Mouse (Mus musculus) MEL (cell line): ENCODE data around the gene Fermt1. TPM values are rescaled to one million over a fixed set of nuclear protein-coding genes. Genes with fewer than 3 reads are reported as not detected.

ENCODE experiments used
- DNase-seq: peaks from one replicate; pipeline ENCODE4 v3.0.0; 2011; ENCODE audit warnings: low read depth, low spot score
- H3K27ac ChIP-seq: 2 replicates; pipeline ENCODE4 v1.5.1; 2012; ENCODE audit warnings: low read depth, mild to moderate bottlenecking, control low read depth, low read length, moderate library complexity; ENCODE audit not compliant: control insufficient read depth
- H3K27me3 ChIP-seq, 2 experiments: fragments of 150-350 bp in 1 of 2; sonication (generic) in 1 of 2; 2 replicates each; pipeline ENCODE4 v1.6.1; 2012; ENCODE audit warnings: low read length in 2 of 2, mild to moderate bottlenecking in 2 of 2, improper control_type of control experiment in 1 of 2, moderate library complexity in 1 of 2; ENCODE audit not compliant: insufficient read depth in 2 of 2, control insufficient read depth in 1 of 2
- H3K36me3 ChIP-seq, 2 experiments: 2 replicates each; pipeline ENCODE4 v1.6.1; 2012 to 2014; ENCODE audit warnings: low read length in 2 of 2, improper control_type of control experiment in 1 of 2, inconsistent platforms in 1 of 2, mild to moderate bottlenecking in 1 of 2; ENCODE audit not compliant: insufficient read depth in 2 of 2, control insufficient read depth in 1 of 2
- H3K4me1 ChIP-seq, 2 experiments: fragments of 150-350 bp in 1 of 2; sonication (generic) in 1 of 2; 2 replicates each; pipeline ENCODE4 v1.6.1; 2012; ENCODE audit warnings: low read length in 2 of 2, improper control_type of control experiment in 1 of 2, mild to moderate bottlenecking in 1 of 2; ENCODE audit not compliant: insufficient read depth in 2 of 2, control insufficient read depth in 1 of 2
- H3K4me3 ChIP-seq, 2 experiments: fragments of 150-350 bp in 1 of 2; sonication (generic) in 1 of 2; 2 replicates each; pipeline ENCODE4 v1.5.1; 2012; ENCODE audit warnings: low read depth in 2 of 2, low read length in 2 of 2, mild to moderate bottlenecking in 2 of 2, moderate library complexity in 2 of 2, control low read depth in 1 of 2, improper control_type of control experiment in 1 of 2; ENCODE audit not compliant: control insufficient read depth in 1 of 2, insufficient read depth in 1 of 2
- H3K79me2 ChIP-seq: 2 replicates; pipeline ENCODE4 v1.6.1; 2012; ENCODE audit warnings: mild to moderate bottlenecking, low read length, moderate library complexity; ENCODE audit not compliant: control insufficient read depth, poor library complexity, insufficient read depth
- H3K9ac ChIP-seq: 2 replicates; pipeline ENCODE4 v1.6.1; 2012; ENCODE audit warnings: low read depth, mild to moderate bottlenecking, control low read depth, low read length, moderate library complexity; ENCODE audit not compliant: control insufficient read depth, poor library complexity, severe bottlenecking
- H3K9me3 ChIP-seq: fragments of 150-350 bp; sonication (generic); replicated peaks from 2 replicates; pipeline ENCODE4 v1.6.1; 2012; ENCODE audit warnings: mild to moderate bottlenecking, low read length, improper control_type of control experiment, moderate library complexity; ENCODE audit not compliant: insufficient read depth
- BHLHE40 ChIP-seq: IDR thresholded peaks from 2 replicates; pipeline ENCODE4 v1.6.1; 2012; ENCODE audit warnings: low read depth, mild to moderate bottlenecking, inconsistent platforms, low read length, improper control_type of control experiment, borderline replicate concordance
- CHD1 ChIP-seq: IDR thresholded peaks from 2 replicates; pipeline ENCODE4 v1.6.1; 2012; ENCODE audit warnings: low read depth, mild to moderate bottlenecking, inconsistent platforms, low read length, improper control_type of control experiment
- ELF1 ChIP-seq: IDR thresholded peaks from 2 replicates; pipeline ENCODE4 v1.6.1; 2014; ENCODE audit warnings: low read depth, mild to moderate bottlenecking, inconsistent platforms, low read length, improper control_type of control experiment, moderate library complexity
- ETS1 ChIP-seq: IDR thresholded peaks from 2 replicates; pipeline ENCODE4 v1.6.1; 2012; ENCODE audit warnings: low read depth, mild to moderate bottlenecking, inconsistent platforms, low read length, improper control_type of control experiment, moderate library complexity
- GATA1 ChIP-seq: IDR thresholded peaks from 2 replicates; pipeline ENCODE4 v1.6.1; 2011; ENCODE audit warnings: low read depth, low read length, improper control_type of control experiment
- JUND ChIP-seq: IDR thresholded peaks from 2 replicates; pipeline ENCODE4 v1.6.1; 2011; ENCODE audit warnings: low read depth, mild to moderate bottlenecking, improper control_type of control experiment, low read length
- MAFK ChIP-seq: IDR thresholded peaks from 2 replicates; pipeline ENCODE4 v1.6.1; 2011; ENCODE audit warnings: low read depth, mild to moderate bottlenecking, low read length, improper control_type of control experiment, borderline replicate concordance
- MAX ChIP-seq: IDR thresholded peaks from 2 replicates; pipeline ENCODE4 v1.6.1; 2011; ENCODE audit warnings: low read length, improper control_type of control experiment
- MEF2A ChIP-seq: IDR thresholded peaks from 2 replicates; pipeline ENCODE4 v1.6.1; 2014; ENCODE audit warnings: low read depth, mild to moderate bottlenecking, inconsistent platforms, low read length, improper control_type of control experiment; ENCODE audit not compliant: poor library complexity, insufficient replicate concordance, severe bottlenecking; ENCODE audit errors: extremely low read depth
- MXI1 ChIP-seq: IDR thresholded peaks from 2 replicates; pipeline ENCODE4 v1.6.1; 2011; ENCODE audit warnings: mild to moderate bottlenecking, low read depth, low read length, improper control_type of control experiment
- MYC ChIP-seq: IDR thresholded peaks from 2 replicates; pipeline ENCODE4 v1.6.1; 2011; ENCODE audit warnings: low read depth, mild to moderate bottlenecking, low read length, improper control_type of control experiment, moderate library complexity
- NRF1 ChIP-seq: IDR thresholded peaks from 2 replicates; pipeline ENCODE4 v1.6.1; 2014; ENCODE audit warnings: low read depth, mild to moderate bottlenecking, inconsistent platforms, low read length, improper control_type of control experiment, moderate library complexity; ENCODE audit not compliant: poor library complexity, insufficient read depth, severe bottlenecking
- POLR2A ChIP-seq, 2 experiments: IDR thresholded peaks; 2 replicates each; pipeline ENCODE4 v1.6.1; 2011 to 2012; ENCODE audit warnings: low read length in 2 of 2, mild to moderate bottlenecking in 2 of 2, control low read depth in 1 of 2, improper control_type of control experiment in 1 of 2, low read depth in 1 of 2, moderate library complexity in 1 of 2; ENCODE audit not compliant: control insufficient read depth in 1 of 2, insufficient read depth in 1 of 2, poor library complexity in 1 of 2
- POLR2AphosphoS2 ChIP-seq: IDR thresholded peaks from 2 replicates; pipeline ENCODE4 v1.6.1; 2011; ENCODE audit warnings: low read length, improper control_type of control experiment
- RAD21 ChIP-seq: IDR thresholded peaks from 2 replicates; pipeline ENCODE4 v1.6.1; 2011; ENCODE audit warnings: mild to moderate bottlenecking, low read depth, low read length, improper control_type of control experiment
- RCOR1 ChIP-seq: IDR thresholded peaks from 2 replicates; pipeline ENCODE4 v1.6.1; 2012; ENCODE audit warnings: low read depth, mild to moderate bottlenecking, inconsistent platforms, low read length, improper control_type of control experiment
- TAL1 ChIP-seq: IDR thresholded peaks from 2 replicates; pipeline ENCODE4 v1.6.1; 2012; ENCODE audit warnings: mild to moderate bottlenecking, inconsistent platforms, low read length, moderate library complexity, mixed read lengths
- TBP ChIP-seq: IDR thresholded peaks from 2 replicates; pipeline ENCODE4 v1.8.0; 2011; ENCODE audit warnings: low read depth, low read length, improper control_type of control experiment
- TCF12 ChIP-seq: IDR thresholded peaks from 2 replicates; pipeline ENCODE4 v1.6.1; 2014; ENCODE audit warnings: low read depth, mild to moderate bottlenecking, inconsistent platforms, low read length, improper control_type of control experiment, moderate library complexity
- UBTF ChIP-seq: IDR thresholded peaks from 2 replicates; pipeline ENCODE4 v1.6.1; 2012; ENCODE audit warnings: low read depth, mild to moderate bottlenecking, inconsistent platforms, low read length, improper control_type of control experiment, moderate library complexity, borderline replicate concordance; ENCODE audit not compliant: insufficient read depth
- ZC3H11A ChIP-seq: IDR thresholded peaks from 2 replicates; pipeline ENCODE4 v1.6.1; 2012; ENCODE audit warnings: low read depth, mild to moderate bottlenecking, inconsistent platforms, low read length, improper control_type of control experiment
- ZKSCAN1 ChIP-seq: IDR thresholded peaks from 2 replicates; pipeline ENCODE4 v1.6.1; 2012; ENCODE audit warnings: low read depth, mild to moderate bottlenecking, inconsistent platforms, low read length, improper control_type of control experiment, moderate library complexity
- ZNF384 ChIP-seq: IDR thresholded peaks from 2 replicates; pipeline ENCODE4 v1.6.1; 2012; ENCODE audit warnings: low read depth, mild to moderate bottlenecking, inconsistent platforms, low read length, improper control_type of control experiment
- polyA plus RNA-seq, 2 experiments: library from polyadenylated mRNA; stranded (reverse) in 1 of 2; unstranded in 1 of 2; fragments of >175 nt in 1 of 2; fragments of >200 nt in 1 of 2; gene quantifications; 2 replicates each; pipeline versions ENCODE4 v1.2.1 to v1.2.4; 2012; ENCODE audit warnings: low replicate concordance in 2 of 2, low read depth in 1 of 2; ENCODE audit not compliant: insufficient read length in 2 of 2, insufficient read depth in 1 of 2, missing spikeins in 1 of 2
- total RNA-seq: library from RNA; depleted of rRNA; stranded (reverse); fragments of 300-350 nt; gene quantifications from 2 replicates; pipeline ENCODE4 v1.2.3, GENCODE M21; 2012

The Fermt1 gene
- total and polyA plus RNA-seq, 3 experiments: not detected

DNA sequence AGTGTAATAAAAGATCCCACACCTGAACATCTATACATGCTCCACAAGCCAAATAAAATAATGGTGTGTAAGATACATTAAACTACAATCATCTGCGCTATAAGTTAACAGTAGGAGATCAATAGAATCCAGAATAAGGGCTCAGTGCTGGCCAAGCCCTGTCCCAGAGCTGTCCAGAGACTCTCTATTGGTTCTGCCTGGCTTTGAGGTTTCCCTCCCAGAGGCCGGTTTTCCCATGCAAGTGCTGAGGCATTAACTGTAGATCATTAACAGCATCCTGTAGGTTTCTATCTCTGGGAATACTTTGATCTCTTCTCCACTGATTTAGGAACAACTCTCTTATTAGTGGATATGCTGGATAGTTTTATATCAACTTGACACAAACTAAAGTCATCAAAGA is 16.7 kb downstream of the Fermt1 start:
- no peaks in the 10 kb centered on the region for H3K4me1 ChIP-seq
- no peaks in the 10 kb centered on the region for H3K27me3 ChIP-seq
- no peak for DNase-seq
- TF ChIP-seq ZC3H11A (no peak), POLR2AphosphoS2 (no peak), POLR2A (IDR thresholded peaks at IDR 0.05; ENCODE audit: control insufficient read depth in 1 of 2, insufficient read depth in 1 of 2, low read depth in 1 of 2, low read length in 2 of 2, poor library complexity in 1 of 2) (no peak), ETS1 (no peak), GATA1 (no peak), MYC (no peak), MEF2A (no peak), JUND (no peak), BHLHE40 (no peak), ELF1 (no peak), RAD21 (no peak), RCOR1 (no peak), ZNF384 (no peak), MAFK (no peak), TCF12 (no peak), CHD1 (no peak), TBP (no peak)
- no peaks in the 10 kb centered on the region for H3K79me2 ChIP-seq
- no peak overlapping the region for H3K9ac ChIP-seq
- no peaks in the 10 kb centered on the region for H3K9me3 ChIP-seq
- H3K27ac ChIP-seq: no peak overlapping the region
- H3K4me3 ChIP-seq: no peak overlapping the region
- no peaks in the 10 kb centered on the region for H3K36me3 ChIP-seq

DNA sequence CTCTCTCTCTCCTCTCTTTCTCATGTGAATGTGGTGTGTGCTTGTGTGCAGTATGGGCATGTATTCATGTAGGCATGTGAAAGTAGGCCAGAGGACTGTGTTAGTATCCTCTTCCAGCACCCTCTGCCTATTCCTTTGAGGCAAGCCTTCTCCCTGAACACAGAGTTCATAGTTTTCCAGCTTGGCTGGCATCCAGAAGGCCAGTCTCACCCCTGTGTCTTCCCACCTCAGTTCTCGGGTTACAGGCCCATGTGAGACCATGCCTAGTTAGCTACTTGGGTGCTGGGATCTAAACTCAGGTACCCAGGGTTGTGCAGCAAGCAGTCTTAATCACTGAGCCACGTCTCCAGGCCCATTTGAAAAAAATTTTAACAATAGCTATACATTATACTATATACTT is 17.8 kb downstream of the Fermt1 start:
- no peak for TF ChIP-seq TBP
- no peak for TF ChIP-seq BHLHE40
- no peak for TF ChIP-seq TAL1
- no peak for TF ChIP-seq JUND
- TF ChIP-seq CHD1: no peak
- no peak for TF ChIP-seq MXI1
- TF ChIP-seq UBTF: no peak
- no peak for TF ChIP-seq MAX
- no peak for TF ChIP-seq ZKSCAN1
- TF ChIP-seq RCOR1: no peak
- TF ChIP-seq POLR2AphosphoS2: no peak
- TF ChIP-seq NRF1: no peak
- no peak for TF ChIP-seq ELF1
- TF ChIP-seq RAD21: no peak
- TF ChIP-seq ZNF384: no peak
- DNase-seq: no peak

More for the DNA sequence above, 17.8 kb downstream of the Fermt1 start:
- Histone ChIP-seq H3K27me3 (no peaks in the 10 kb centered on the region), H3K36me3 (no peaks in the 10 kb centered on the region), H3K27ac (no peak overlapping the region), H3K9ac (no peak overlapping the region), H3K9me3 (no peaks in the 10 kb centered on the region), H3K79me2 (no peaks in the 10 kb centered on the region), H3K4me1 (no peaks in the 10 kb centered on the region), H3K4me3 (no peak overlapping the region)
